In genomic region chr11:105178516-105178915, GRCm38 (mm10) we compare ENCODE assay signal across 8 mouse cellular contexts. TPM values are rescaled to one million over a fixed set of nuclear protein-coding genes. Genes with fewer than 3 reads are reported as not detected.
DNase-seq lines count a peak whose midpoint lies in the region; ATAC-seq and TF ChIP-seq lines count a peak whose summit lies in the region.

Tlk2 (plus strand) TSS chr11:105178807.

- H3K27me3 ChIP-seq in intestine, embryonic 14.5 days (replicated peaks; ENCODE audit: control insufficient read depth, insufficient read depth, low read length) = no peaks in the 10 kb centered on the region
- H3K27me3 ChIP-seq in liver, embryonic 16.5 days (ENCODE audit: control insufficient read depth, insufficient read depth, low read depth, low read length) = no peaks in the 10 kb centered on the region

- peak within 1 kb of the TSS; percentile 86 for H3K4me2 ChIP-seq in intestine, embryonic 14.5 days (ENCODE audit: low read length)
- peak within 1 kb of the TSS; percentile 65 for H3K4me2 ChIP-seq in liver, embryonic 16.5 days (ENCODE audit: low read depth, low read length)

- 73% methylated on average over 2 of the region's 2 CpGs for WGBS in bone marrow, adult 2 months
- 46% methylated on average over 2 of the region's 2 CpGs for WGBS in intestine, embryonic 14.5 days
- 70% methylated on average over 2 of the region's 2 CpGs for WGBS in liver, embryonic 16.5 days (ENCODE audit: insufficient replicate concordance)

- no peaks in the 10 kb centered on the region; the same call in 1 of the 2 replicates for H3K36me3 ChIP-seq in intestine, embryonic 14.5 days (ENCODE audit: control insufficient read depth, insufficient read depth, low read length)
- H3K36me3 ChIP-seq in liver, embryonic 16.5 days (ENCODE audit: control insufficient read depth, insufficient read depth) = no peaks in the 10 kb centered on the region

- no peaks in the 10 kb centered on the region for H3K9me3 ChIP-seq in intestine, embryonic 14.5 days (ENCODE audit: control insufficient read depth, low read length)
- H3K9me3 ChIP-seq in liver, embryonic 16.5 days (replicated peaks; ENCODE audit: control insufficient read depth, low read length) = no peaks in the 10 kb centered on the region

- no peaks in the 10 kb centered on the region; the same call in 1 of the 2 replicates for H3K4me1 ChIP-seq in bone marrow, adult 2 months (ENCODE audit: control insufficient read depth, insufficient read depth, low read length)
- peaks cover 18% of the 10 kb centered on the region for H3K4me1 ChIP-seq in intestine, embryonic 14.5 days (replicated peaks; ENCODE audit: control insufficient read depth, insufficient read depth, low read length)
- peaks cover 19% of the 10 kb centered on the region for H3K4me1 ChIP-seq in liver, embryonic 16.5 days (ENCODE audit: control insufficient read depth, low read depth, low read length)

- intact Hi-C loops in gastrocnemius, postnatal 36 days (cut with DNase I) = loop anchor here (5.0 kb wide), 1 partner anchor 51 kb away; the partner anchor contains the start of gene Mettl2

- TF ChIP-seq CTCF in bone marrow, adult 2 months (IDR thresholded peaks at IDR 0.05; ENCODE audit: control insufficient read depth, insufficient read depth, low read length) = no peak

- DNase-seq in kidney, adult 8-10 months = peak; percentile 19 to 71
- no peak for DNase-seq in kidney, postnatal 4 days
- no peak for DNase-seq in gastrocnemius, postnatal 36 days
- no peak for DNase-seq in intestine, embryonic 14.5 days (ENCODE audit: low spot score)
- DNase-seq in ovary, postnatal 14 days (ENCODE audit: low spot score) = no peak
- DNase-seq in urinary bladder, adult 18-20 months (ENCODE audit: low spot score in 2 of 2) = no peak

- TF ChIP-seq POLR2A in bone marrow, adult 2 months (IDR thresholded peaks at IDR 0.05; ENCODE audit: borderline replicate concordance, control insufficient read depth, low read depth, low read length) = no peak

- no peak within 1 kb of the TSS for H3K9ac ChIP-seq in intestine, embryonic 14.5 days (ENCODE audit: low read length)
- H3K9ac ChIP-seq in liver, embryonic 16.5 days (ENCODE audit: low read depth, low read length) = peak within 1 kb of the TSS; percentile 100

- no peak within 1 kb of the TSS for H3K27ac ChIP-seq in bone marrow, adult 2 months (ENCODE audit: control insufficient read depth, insufficient read depth, low read depth, low read length, poor library complexity)
- peak within 1 kb of the TSS; percentile 97; the same call in 1 of the 2 replicates for H3K27ac ChIP-seq in intestine, embryonic 14.5 days (ENCODE audit: low read depth)
- H3K27ac ChIP-seq in liver, embryonic 16.5 days (ENCODE audit: low read length) = peak within 1 kb of the TSS; percentile 94

- no peak for ATAC-seq in intestine, embryonic 14.5 days (replicated peaks; ENCODE audit: low FRiP score, low TSS enrichment, low read depth)
- ATAC-seq in liver, embryonic 16.5 days (ENCODE audit: low read depth) = no peak

- H3K4me3 ChIP-seq in bone marrow, adult 2 months (replicated peaks; ENCODE audit: control insufficient read depth, low read depth, low read length) = no peak within 1 kb of the TSS
- H3K4me3 ChIP-seq in intestine, embryonic 14.5 days (ENCODE audit: low read depth, low read length) = peak within 1 kb of the TSS; percentile 90
- H3K4me3 ChIP-seq in liver, embryonic 16.5 days (ENCODE audit: low read depth, low read length) = peak within 1 kb of the TSS; percentile 98

RNA-seq across cellular contexts. Expression of gene Tlk2, which starts in this region (rescaled TPM):
- 25.7 and 33.3 TPM in 2 replicates for polyA plus RNA-seq in bone marrow, adult 2 months (2011; ENCODE audit: insufficient read depth, insufficient read length, low replicate concordance, missing spikeins)
- 10 to 100 TPM; 37.4 to 41.1 TPM for total RNA-seq in gastrocnemius, postnatal 36 days (2021)
- polyA plus RNA-seq in intestine, embryonic 14.5 days (2014; fragmentation: Nextera tagmentation; extraction: Ambion mirVana) = 23.0 and 25.3 TPM in 2 replicates
- 5.5 and 6.6 TPM in 2 replicates for polyA plus RNA-seq in liver, embryonic 16.5 days (2015; fragmentation: Nextera tagmentation; extraction: Ambion mirVana)

Comparison
In these comparisons a context has a peak if more than half of its experiments do, and no peak if none do; other contexts are left out.
1. DNase-seq: peak in kidney, adult 8-10 months (2 of 2); none in kidney, postnatal 4 days (0 of 2), gastrocnemius, postnatal 36 days (0 of 2), intestine, embryonic 14.5 days (single experiment), ovary, postnatal 14 days (single experiment) and urinary bladder, adult 18-20 months (0 of 2).